Mouse (Mus musculus) urinary bladder, postnatal 0 days (tissue): ENCODE results near the gene Cd300c2. TPM values are rescaled to one million over a fixed set of nuclear protein-coding genes. Genes with fewer than 3 reads are reported as not detected.

Source experiments
- polyA plus RNA-seq: library from polyadenylated mRNA; unstranded; fragments of >200 nt; fragmentation: Nextera tagmentation; extraction: Ambion mirVana; gene quantifications from 2 replicates; pipeline ENCODE4 v1.2.1, GENCODE M21; 2015

Cd300c2 gene
- 2.9 and 8.2 TPM in 2 replicates for polyA plus RNA-seq

DNA sequence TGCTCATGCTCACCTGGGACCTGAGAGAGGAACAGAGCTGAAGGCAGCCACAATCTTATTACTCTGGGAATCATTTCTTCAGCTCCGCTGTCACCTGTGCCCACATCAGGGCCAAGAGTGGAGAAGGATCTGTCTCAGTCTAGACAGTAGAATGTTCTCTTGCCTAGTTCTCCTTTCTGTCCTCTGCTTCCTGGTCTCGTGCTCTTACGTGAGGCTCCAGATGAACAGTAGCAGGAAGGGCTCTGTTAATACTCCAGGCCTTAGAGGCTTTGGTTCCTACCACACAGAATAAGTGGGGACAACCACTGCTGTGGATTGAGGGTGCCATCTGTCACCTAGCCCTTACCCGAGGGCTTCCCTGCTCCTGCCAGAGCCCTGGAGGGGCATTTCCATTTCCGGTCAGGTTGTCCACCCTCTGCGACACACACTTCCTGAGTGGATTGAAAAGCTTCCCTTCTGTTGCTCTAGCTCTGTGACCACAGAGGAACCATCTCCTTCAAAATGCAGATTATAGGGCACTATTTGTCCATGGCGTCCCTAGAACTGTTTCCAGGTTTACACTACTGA is at the start of gene Cd300c2:
Gene Cd300c2 (minus strand): TSS at position 407 of the 567 bp plus-strand sequence.

DNA sequence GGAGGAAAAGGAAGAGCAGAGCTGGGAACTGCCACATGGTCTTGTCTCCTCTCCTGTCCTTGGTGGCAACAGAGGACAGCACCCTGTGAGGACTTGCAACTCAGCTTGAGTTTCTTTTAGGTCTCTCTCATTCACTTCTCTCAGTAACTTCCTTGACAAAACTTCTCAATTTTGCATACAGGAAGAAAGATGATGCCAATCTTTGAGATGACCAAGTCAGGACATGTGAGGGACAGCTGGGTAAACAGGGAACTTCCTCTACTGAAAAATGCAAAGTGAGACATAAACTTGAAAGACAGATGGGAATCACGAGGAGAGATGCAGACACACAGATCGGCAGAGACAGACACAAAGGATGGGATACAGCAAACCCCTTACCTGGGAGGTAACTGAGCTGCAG is 46.6 kb upstream of the Cd300c2 start, which contains the start of gene Cd300ld3:
Gene Cd300ld3 (minus strand): TSS at position 151 of the 400 bp plus-strand sequence.

DNA sequence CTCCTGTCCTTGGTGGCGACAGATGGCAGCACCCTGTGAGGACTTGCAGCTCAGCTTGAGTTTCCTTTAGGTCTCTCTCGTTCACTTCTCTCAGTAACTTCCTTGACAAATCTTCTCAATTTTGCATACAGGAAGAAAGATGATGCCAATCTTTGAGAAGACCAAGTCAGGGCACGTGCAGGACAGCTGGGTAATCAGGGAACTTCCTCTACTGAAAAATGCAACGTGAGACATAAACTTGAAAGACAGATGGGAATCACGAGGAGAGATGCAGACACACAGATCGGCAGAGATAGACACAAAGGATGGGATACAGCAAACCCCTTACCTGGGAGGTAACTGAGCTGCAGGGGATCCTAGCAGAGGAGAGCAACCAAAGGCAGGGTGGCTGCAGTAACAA is 36.0 kb upstream of the Cd300c2 start, which contains the start of gene Cd300ld5:
Gene Cd300ld5 (minus strand): TSS at position 101 of the 400 bp plus-strand sequence.

DNA sequence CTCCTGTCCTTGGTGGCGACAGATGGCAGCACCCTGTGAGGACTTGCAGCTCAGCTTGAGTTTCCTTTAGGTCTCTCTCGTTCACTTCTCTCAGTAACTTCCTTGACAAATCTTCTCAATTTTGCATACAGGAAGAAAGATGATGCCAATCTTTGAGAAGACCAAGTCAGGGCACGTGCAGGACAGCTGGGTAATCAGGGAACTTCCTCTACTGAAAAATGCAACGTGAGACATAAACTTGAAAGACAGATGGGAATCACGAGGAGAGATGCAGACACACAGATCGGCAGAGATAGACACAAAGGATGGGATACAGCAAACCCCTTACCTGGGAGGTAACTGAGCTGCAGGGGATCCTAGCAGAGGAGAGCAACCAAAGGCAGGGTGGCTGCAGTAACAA is 25.2 kb upstream of the Cd300c2 start, which contains the start of gene Cd300ld4:
Gene Cd300ld4 (minus strand): TSS at position 101 of the 400 bp plus-strand sequence.

DNA sequence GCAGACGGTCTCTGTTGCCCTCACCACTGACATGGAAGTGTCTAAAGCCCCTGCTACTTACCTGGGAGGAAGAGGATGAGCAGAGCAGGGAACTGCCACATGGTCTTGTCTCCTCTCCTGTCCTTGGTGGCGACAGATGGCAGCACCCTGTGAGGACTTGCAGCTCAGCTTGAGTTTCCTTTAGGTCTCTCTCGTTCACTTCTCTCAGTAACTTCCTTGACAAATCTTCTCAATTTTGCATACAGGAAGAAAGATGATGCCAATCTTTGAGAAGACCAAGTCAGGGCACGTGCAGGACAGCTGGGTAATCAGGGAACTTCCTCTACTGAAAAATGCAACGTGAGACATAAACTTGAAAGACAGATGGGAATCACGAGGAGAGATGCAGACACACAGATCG is 14.4 kb upstream of the Cd300c2 start, which contains the start of gene Cd300ld2:
Gene Cd300ld2 (minus strand): TSS at position 101 of the 400 bp plus-strand sequence.

DNA sequence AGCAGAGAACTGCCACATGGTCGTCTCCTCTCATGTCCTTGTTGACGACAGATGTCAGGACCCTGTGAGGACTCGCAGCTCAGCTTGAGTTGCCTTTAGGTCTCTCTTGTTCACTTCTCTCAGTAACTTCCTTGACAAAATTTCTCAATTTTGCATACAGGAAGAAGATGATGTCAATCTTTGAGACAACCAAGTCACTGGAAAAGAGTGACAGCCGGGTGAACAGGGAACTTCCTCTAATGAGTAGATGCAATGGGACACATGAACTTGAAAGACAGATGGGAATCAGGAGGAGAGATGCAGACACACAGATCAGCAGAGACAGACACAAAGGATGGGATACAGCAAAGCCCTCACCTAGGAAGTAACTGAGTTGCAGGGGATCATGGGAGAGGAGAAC is 11.9 kb downstream of the Cd300c2 start, which contains the start of gene Cd300ld:
Gene Cd300ld (minus strand): TSS at position 130 of the 400 bp plus-strand sequence.

DNA sequence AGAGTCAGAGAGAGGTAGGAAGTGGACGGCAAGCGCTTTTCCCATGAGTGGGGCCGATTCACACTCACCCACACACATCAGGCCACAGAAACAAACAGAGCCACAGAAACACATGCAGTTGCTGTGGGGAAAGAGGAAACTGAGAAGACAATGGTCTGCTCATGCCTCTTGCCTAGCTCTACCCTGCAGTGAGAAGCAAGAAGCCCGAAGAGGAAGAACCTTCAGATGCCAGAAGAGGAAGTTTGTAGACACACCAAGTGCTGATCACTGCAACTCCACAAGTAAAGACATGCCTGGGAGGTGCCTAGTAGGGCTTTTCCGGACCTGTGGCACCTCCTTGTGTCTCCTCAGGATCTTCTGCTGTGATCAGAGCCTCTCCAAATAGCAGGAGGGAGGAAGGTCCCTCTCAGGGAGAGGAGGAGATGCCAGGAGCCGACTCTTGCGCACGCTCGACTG is 32.9 kb downstream of the Cd300c2 start, which contains the start of gene Cd300c:
Gene Cd300c (minus strand): TSS at position 406 of the 456 bp plus-strand sequence.

Other genes with a start within 250 kb of the Cd300c2 start
- 0.23 TPM in 1 of 2 replicates, not detected in the other for gene Kif19a, start 236.5 kb downstream of the Cd300c2 start, polyA plus RNA-seq
- gene Btbd17, start 205.9 kb downstream of the Cd300c2 start, polyA plus RNA-seq = not detected in 2 replicates
- not detected in 2 replicates for gene Gpr142, start 203.0 kb downstream of the Cd300c2 start, polyA plus RNA-seq
- 4.9 and 5.6 TPM in 2 replicates for gene Gprc5c, start 150.7 kb downstream of the Cd300c2 start, polyA plus RNA-seq
- 2.0 and 3.5 TPM in 2 replicates for gene Cd300a, start 111.8 kb downstream of the Cd300c2 start, polyA plus RNA-seq
- 1.3 and 4.5 TPM in 2 replicates for gene Cd300lb, start 67.5 kb downstream of the Cd300c2 start, polyA plus RNA-seq
- not detected in 2 replicates for gene Cd300c, start 32.7 kb downstream of the Cd300c2 start, polyA plus RNA-seq
- gene Cd300ld, start 12.0 kb downstream of the Cd300c2 start, polyA plus RNA-seq = 1.1 and 3.8 TPM in 2 replicates
- not detected in 2 replicates for gene Cd300ld2, start 14.3 kb upstream of the Cd300c2 start, polyA plus RNA-seq
- gene Cd300ld4, start 25.1 kb upstream of the Cd300c2 start, polyA plus RNA-seq = 0.16 TPM in 1 of 2 replicates, not detected in the other
- 0.16 TPM in 1 of 2 replicates, not detected in the other for gene Cd300ld5, start 35.9 kb upstream of the Cd300c2 start, polyA plus RNA-seq
- not detected in 2 replicates for gene Cd300ld3, start 46.5 kb upstream of the Cd300c2 start, polyA plus RNA-seq
- not detected in 2 replicates for gene Cd300e, start 60.3 kb upstream of the Cd300c2 start, polyA plus RNA-seq
- 0.52 and 0.54 TPM in 2 replicates for gene Rab37, start 89.6 kb upstream of the Cd300c2 start, polyA plus RNA-seq
- 1.1 and 9.2 TPM in 2 replicates for gene Cd300lf, start 132.1 kb upstream of the Cd300c2 start, polyA plus RNA-seq
- gene Slc9a3r1, start 161.5 kb upstream of the Cd300c2 start, polyA plus RNA-seq = 87.0 and 97.9 TPM in 2 replicates
- gene Tmem104, start 185.6 kb upstream of the Cd300c2 start, polyA plus RNA-seq = 9.5 and 12.8 TPM in 2 replicates
- 14.3 and 23.2 TPM in 2 replicates for gene Nat9, start 186.0 kb upstream of the Cd300c2 start, polyA plus RNA-seq